Mouse (Mus musculus) inflammation-experienced regulatory T-cells, adult 6 months (primary cell): ENCODE measurements around the gene Gm20388. TPM values are rescaled to one million over a fixed set of nuclear protein-coding genes. Genes with fewer than 3 reads are reported as not detected.

Source experiments
- ATAC-seq: one replicate; pipeline ENCODE4 v1.8.0; 2017
- polyA plus RNA-seq, 3 experiments: library from polyadenylated mRNA; unstranded; fragments of 100-300 nt; shearing (Covaris generic); gene quantifications; one replicate each; pipeline ENCODE4 v1.2.1; 2017

Gene Gm20388
- polyA plus RNA-seq, 3 experiments from 2014 or later: 10.8 to 14.1 (median 11.8) TPM

DNA sequence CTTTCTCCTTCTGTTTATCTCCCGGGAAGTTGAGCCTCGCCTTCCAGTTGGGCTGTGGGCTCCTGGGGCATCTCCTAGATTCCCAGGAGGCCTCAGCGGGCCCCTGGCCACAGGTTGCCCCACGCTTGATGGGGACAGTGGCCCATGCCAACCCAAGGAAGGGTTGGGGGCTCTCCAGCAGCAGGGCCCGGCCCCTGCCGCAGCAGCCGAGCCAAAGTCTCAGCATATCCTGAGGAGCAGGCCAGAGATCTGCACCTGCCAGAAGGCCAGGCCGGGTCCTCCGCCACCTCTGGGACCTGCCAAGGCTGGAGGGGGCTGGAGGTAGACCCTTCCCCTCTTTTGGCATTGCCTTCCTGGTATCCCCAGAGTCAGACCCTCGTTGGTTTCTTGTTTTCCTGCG lies 1820.4 kb downstream of the Gm20388 start:
- no peak for ATAC-seq

GRCm38 (mm10) chr8:121731471-121732333 lies 1821.1 kb downstream of the Gm20388 start:
- ATAC-seq: no peak

DNA sequence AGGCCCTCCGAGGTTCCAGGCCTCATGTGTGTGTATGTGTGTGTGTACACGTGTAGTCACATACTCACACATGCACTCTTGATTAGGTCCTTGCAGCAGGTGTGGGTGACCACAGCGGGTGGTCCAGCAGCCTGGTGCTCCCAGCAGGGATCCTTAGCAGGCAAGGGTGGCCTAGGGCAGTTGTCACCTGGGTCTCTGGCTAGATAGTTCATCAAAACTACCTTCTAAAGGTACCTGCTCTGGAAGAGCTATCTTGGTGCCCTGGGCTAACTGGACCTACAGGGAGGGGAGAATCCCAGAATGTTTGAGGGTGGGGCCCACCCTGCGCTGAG lies 1821.7 kb downstream of the Gm20388 start:
- ATAC-seq: no peak

DNA sequence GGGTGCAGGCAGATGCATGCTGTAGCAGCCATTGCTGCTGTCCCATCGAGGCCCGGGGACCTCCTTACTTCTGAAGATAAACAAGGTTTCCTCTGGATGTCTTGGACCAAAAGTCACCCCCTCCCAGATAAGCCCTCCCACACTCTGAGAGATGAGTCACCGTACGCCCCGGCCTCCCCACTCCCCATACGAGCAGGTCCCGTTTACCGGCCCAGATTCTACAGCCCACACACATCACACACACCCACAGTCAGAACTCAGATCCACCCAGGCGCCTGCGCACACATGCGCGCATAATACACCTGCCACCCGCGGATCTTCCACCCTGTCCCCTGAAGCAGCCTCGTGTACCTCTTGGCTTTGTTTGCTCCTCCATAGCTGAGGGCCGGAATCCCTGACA lies 1823.6 kb downstream of the Gm20388 start:
- ATAC-seq: no peak

DNA sequence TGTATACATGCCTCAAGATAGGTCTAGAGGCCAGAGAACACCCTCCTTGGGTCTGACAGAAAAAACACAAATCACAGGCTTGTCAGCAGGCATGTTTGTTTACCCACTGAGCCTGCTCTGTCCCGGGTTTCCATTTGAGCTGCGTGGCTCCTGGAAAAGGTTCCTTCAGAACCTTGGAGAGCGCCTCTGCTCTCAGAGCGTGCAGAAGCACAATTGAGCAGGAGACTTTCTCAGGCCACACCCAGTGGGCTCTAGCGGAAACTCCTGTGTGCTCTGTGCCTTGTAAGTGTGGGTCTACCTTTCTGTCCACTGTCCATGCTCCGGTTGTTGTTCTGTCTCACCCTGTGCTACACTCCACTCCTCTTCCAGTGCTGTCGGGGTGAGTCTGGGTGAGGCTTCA lies 1825.6 kb downstream of the Gm20388 start:
- ATAC-seq: no peak

DNA sequence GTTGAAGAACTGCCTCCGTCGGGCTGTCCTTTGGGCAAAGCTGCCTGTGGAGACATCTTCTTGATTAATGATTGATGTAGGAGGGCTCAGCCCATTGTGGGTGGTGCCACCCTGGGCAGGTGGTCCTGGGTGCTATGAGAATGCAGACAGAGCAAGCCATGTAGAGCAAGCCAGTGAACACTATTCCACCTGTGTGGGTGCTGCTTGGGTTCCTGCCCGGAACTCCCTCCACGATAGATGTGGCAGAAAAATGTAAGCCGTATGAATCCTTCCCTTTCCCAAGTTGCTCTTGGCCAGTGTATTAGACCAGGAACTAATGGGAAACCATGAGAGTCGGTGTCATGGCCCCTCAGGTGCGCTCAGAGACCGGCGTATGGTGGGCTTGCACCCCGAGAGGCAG lies 1830.1 kb downstream of the Gm20388 start:
- no peak for ATAC-seq

GRCm38 (mm10) chr8:121749501-121749900 lies 1838.9 kb downstream of the Gm20388 start:
- no peak for ATAC-seq

DNA sequence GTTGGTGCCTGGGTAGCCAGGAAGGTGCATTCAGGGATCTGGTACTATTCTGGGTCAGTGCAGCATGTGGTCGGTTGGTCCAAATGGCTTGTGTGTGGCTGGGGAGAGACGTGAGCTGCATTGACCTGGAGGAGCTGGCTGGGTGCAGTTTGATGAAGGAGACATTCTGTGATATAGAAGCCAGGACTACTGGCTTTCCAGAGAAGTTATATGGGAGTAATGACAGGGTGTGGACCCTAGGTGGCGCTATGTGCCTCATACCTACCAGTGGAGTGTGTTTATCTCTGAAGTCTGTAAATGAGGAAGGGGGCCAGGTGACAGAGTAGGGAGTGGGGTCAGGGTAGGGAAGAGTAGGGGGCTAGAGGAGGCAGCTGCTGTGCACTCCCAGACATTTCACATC lies 1839.9 kb downstream of the Gm20388 start:
- ATAC-seq: no peak

GRCm38 (mm10) chr8:121751407-121751806 lies 1840.8 kb downstream of the Gm20388 start:
- no peak for ATAC-seq

DNA sequence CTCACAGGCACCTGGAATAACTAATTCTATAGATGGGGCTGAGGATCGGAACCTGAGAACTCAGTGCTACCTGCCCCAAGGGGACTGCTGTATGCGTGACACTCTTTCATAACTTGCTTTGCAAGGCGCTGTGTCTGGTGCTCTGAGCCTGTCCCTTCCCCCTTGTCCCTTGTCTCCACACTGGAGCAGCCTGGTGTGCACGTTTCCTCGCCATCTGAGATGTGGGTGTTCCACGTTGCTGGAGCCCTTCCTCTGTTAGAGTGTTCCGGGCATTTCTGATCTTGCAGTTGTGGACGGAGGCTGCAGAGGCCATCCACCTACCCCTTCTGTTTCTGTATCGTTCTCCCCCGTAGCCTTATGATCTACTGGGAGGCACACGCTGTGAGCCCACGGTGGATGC lies 1847.8 kb downstream of the Gm20388 start:
- ATAC-seq: no peak

GRCm38 (mm10) chr8:121760484-121760883 lies 1849.8 kb downstream of the Gm20388 start:
- ATAC-seq: no peak

DNA sequence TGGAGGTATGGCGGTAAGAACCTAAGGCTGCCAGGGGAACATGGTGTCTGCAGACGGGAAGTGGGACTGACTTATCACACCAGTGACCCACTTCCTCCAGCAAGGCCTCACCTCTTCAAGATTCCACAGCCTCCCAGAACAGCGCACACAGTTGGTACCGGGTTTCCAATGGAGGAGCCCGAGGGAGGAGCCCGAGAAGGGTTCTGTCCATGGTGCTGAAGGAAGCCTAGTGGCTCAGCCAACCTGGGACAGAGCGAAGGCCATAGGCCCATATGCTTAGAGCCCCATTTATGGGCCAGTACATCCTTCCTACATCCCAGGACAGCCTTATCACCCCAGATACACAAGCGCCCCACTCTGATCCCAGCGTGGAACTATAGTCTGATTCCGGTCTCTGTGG lies 1850.8 kb downstream of the Gm20388 start:
- ATAC-seq: no peak

GRCm38 (mm10) chr8:121762999-121763699 lies 1852.5 kb downstream of the Gm20388 start:
- no peak for ATAC-seq

- no peak for ATAC-seq
Measured at GRCm38 (mm10) chr8:121763700-121764013, 1853.0 kb downstream of the Gm20388 start.

DNA sequence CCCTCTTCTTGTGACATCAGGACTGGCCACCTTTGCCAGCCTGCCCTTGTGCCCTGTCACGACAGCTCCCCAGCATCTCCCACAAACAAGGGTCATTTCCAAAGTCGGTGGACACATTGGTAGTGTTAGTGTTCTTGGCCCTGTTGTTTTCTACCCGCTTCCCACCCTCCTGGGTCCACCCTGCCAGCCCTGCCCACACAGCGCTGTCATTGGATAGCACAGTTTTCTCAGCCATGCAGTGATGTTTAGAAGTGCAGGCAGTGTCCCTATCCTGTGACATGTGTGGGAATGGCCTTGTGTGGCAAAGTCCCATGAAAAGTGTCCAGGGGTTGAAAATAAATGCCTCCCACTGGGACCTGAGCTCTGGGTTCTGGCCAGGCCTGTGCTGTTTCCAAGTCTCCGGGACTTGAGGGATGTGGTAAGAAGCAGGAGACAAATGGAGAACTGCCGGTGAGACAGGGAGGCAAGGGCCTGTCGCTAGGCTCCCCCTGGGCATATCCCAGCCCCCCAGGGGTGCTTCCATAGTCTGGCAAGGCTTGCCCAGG lies 1855.0 kb downstream of the Gm20388 start:
- no peak for ATAC-seq

DNA sequence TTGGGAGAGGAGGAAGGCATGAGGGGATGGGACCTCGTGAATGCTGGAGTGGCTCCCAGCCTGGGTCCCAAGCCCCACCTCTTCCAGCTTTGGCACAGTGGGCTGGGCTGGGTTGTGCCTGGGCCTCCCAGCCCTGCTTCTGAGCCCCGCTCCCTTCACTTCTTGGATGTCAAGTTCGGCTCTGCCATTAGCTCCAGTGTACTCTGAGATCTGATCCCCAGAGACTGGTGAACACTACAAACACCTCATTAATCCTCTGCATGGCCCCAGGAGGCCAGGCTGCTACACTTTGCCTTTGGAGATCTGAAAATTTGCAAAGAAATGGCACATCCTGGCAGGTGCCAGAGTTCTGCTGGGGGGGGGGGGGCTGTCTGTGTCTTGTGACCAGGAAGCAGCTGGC lies 1858.5 kb downstream of the Gm20388 start:
- no peak for ATAC-seq

DNA sequence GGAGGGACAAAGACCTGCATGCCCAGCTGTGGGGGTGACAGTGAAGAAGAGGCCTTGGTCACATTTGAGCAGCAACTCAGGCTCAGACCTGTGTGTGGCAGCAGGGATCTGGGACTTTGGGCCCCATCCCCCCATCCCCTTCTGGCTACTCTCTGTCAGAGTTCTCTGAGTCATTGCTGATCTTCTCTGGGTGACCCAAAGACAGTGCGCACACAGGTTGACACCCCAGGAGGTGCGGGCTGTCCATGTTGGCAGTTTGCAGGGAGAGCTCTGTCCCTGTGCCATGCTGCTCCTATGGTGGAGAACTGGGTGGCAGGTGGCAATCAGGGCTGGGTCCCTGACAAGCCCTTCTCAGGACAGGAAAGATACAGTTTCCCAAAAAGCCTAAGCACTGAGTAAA lies 1859.0 kb downstream of the Gm20388 start:
- ATAC-seq: no peak

DNA sequence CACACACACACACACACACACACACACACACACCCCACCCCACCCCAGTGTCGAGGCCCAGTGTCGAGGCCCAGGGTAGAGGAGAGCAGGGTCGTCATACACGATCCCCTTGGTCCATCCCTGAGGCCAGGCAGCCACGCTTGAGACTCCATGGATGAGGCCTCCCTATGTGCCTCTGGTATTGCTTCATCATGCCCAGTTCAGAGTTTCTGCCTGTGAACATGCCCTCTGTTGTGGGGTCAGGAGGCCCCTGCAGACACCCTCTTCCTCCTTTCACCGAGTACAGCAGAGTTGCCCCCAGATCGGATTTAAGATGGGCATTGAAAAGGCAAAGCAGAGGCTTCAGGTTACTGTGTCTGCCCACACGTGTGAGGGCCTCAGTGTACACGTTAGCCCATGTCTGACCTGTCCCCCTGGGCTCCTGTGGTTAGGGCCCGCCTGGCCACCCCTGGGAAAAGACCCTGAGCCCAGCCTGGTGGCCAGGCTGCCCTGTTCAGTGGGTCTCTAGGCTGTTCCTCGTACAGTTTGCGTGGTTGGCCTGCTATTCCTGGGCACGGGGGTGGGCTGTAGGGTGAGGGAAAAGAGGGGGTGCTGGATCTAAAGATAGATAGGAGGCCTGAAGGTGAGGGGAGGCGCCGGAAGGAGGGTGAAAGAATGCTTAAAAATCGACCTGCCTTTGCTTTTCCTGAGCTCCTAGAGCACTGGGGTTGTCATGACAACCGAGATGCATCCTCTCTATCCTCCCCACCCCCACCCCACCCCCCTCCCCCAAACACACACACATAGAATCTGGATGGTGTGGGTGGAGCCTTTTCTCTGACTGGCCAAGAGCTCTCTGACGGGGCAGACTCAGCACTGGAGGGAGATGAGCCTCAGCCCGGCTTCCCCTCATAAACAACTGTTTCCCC lies 1860.5 kb downstream of the Gm20388 start:
- ATAC-seq: no peak

DNA sequence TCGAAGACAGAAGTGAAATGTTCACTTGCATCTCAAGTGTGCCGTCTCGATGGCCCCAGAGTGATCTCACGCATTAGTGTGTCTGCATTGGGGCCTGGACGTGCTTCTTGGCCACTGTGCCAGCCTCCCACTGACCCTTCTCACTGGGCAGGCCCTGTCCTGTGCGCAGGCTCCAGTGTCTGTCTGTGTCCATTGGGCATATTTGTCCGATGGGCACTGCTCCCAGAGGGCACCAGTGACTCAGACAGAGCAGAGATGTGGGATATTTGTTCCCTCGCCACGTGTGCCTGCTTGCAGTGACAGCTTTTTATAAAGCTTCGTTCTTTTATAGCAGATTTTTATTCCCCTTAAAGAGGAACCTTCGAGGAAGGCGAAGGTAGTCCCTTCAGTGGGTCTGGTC lies 1863.2 kb downstream of the Gm20388 start:
- ATAC-seq: no peak

- ATAC-seq: no peak
Measured at GRCm38 (mm10) chr8:121782493-121782892, 1871.9 kb downstream of the Gm20388 start.

GRCm38 (mm10) chr8:121786542-121786941 lies 1875.9 kb downstream of the Gm20388 start:
- ATAC-seq: no peak

DNA sequence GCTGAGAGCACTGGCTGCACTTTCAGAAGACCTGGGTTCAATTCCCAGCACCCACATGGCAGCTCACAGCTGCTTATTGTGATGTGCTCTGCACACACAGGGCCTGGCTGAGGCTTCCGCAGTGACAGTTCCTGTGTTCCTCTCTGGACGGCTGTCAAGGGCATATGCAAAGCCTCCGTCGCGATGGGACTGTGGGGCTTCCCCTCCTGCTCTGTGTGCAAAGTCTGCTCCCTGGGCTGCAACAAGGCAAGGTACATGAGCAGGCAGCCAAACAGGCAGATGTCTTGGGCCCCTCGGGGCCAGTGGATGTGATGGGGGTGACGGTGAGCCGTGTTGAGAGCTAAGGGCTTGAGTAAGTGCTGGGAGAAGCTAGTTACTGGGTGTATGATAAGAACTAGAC lies 1878.1 kb downstream of the Gm20388 start:
- ATAC-seq: no peak

GRCm38 (mm10) chr8:121792159-121792558 lies 1881.5 kb downstream of the Gm20388 start:
- ATAC-seq: no peak
